Mouse (Mus musculus) G1E (cell line): ENCODE results near the gene Slc1a7.

Experiments used
- CTCF ChIP-seq: IDR thresholded peaks from 2 replicates; pipeline ENCODE4 v1.5.1; 2012; ENCODE audit warnings: low read depth, low read length, inconsistent platforms, mixed read lengths
- GATA1 ChIP-seq: IDR thresholded peaks from 2 replicates; pipeline ENCODE4 v1.6.1; 2012; ENCODE audit warnings: borderline replicate concordance, low read length, inconsistent platforms, mixed read lengths

DNA sequence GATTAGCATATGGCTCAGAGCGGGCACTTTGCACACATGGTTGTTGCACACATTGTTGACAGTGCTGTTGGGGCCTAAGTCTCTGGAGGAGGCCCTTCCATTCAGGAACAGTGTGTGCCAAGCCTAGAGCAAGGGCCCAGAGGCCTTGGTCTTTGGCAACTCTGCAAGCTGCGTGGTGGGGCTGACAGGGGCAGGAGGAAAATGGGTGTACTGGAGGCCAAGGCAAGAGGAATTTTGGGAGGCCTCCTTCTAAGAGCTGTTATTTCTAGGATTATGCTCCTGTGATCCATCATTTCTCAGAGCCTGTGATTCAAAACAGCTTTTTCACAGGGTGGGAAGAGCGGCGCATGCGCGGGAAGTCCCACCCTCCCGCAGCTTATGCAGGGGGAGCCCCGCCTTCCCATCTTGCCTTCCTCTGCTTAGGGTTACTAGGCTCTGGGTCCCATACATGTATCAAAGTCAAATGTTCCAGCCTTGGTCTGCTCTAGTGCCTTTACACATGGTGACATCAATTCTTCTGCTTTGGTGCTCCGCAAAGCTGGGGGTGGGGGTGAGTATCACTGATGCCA is 28.4 kb downstream of the Slc1a7 start:
- TF ChIP-seq CTCF (no peak), GATA1 (no peak)
